Mouse (Mus musculus) heart, adult 11 months (tissue): ENCODE results near the gene Otud6a.
A peak's percentile ranks its signal among the peaks of the same experiment; 100 is the strongest.
"Not testable (repeated sequence)": the region's sequence is repeated elsewhere in the genome, so short reads cannot be mapped to it uniquely, and the experiment has no call there.

ENCODE experiments used
- DNase-seq: peaks from one replicate; pipeline ENCODE4 v3.0.0; 2022

Otud6a gene

DNA sequence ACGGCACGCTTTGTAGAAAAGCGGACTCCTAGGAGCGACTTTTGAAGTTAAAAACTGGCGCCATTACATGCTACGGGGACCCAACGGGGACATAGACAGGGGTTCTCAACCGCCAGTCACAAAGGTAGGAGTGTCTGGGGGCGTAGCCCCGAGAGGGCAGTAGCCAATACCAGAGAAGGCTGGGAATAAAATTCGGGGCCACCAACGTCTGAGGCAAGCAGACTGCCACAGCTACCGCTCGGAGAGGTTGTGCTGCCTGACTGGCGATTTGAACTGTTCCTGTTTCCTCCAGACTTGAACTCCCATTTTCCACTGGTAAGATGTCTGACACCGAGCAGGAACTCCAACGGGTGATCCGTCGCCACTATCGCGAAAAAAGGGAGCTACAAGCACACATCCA, at the start of gene Otud6a:
TSS of gene Otud6a (plus strand) at position 321 of the 400 bp plus-strand sequence.
- no peak for DNase-seq

DNA sequence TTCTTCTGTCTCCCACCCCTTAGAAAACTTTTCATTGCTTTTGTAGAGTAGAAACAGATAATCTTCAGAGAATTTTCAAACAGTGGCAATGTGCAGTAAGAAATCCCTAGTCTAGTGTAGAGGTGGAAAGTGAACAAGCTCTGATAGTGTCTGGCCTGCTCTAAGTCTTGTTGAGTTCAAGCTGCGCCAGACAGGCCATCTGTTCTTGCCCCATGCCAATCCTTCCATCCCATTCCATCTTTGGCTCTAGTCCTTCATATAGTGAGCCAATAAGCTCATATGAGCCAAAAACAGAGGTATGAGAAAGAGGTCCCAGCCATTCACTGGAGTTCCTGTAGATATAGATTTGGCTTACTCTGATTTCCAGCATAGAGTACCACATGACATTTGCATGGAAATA, 38.9 kb upstream of the Otud6a start:
- DNase-seq = no peak

DNA sequence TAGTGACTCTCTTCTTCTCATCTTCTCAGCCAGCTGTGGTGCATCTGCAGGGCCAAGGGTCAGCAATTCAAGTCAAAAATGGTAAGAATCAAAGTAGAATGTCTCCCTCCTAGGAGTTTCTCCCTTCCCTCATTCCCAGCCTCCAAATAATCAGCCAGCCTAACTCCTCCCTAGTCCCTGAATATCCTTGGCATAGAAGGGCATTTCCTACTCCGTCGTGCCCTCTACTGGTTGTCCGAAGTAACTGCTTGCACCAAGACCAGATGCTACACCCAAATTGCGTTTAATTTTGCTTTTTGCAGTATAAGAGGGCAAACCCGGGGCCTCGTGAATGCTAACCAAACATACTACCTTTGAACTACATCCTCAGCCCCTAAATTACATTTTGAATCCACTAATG, 36.5 kb upstream of the Otud6a start:
- no peak for DNase-seq

DNA sequence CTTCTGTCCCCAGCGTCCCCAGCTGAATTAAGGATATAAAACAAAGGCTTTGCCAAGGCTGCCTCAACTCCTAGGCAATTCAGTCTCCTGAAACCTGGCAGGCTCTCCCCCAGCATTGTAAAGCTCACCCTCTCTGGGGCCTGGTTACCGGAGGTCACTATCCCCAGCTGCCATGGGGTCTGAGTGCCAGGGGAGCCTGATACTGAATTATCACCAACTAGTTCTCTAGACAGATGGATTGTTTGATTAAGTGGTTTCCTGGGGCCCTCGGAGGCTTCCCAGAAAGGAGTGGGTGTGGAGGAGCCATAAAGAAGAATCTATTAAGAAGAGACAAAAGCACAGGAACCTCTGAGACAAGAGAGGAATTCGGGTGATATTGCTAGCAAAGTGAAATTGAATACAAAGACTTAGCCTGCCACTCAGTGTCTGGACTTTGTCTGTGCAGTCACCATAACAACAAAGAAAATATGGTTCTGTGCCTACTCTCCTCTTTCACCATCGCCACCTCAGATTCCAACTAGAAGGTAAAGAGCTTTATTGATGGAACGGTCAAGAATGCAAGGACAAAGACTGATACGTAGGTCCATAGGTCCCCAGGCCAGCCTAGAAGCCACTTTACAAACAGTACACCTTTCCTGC, 34.5 kb upstream of the Otud6a start:
- DNase-seq = no peak

DNA sequence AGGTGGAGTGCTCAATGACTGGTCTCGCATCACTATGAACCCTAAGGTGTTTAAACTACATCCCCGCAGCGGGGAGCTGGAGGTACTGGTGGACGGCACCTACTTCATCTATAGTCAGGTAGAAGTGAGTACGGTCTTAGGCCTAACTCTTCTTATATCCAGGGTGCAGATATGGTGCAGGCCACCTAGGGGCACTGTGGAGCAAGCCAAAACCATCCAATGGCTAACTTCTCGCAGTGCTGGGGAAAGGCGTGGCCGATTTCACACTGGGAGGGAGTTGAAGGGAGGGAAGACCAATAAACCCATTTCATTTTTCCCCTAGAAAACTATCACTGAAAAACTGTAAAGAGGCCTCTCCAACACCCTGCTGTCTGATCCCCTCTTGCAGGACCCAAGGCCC, 33.8 kb upstream of the Otud6a start:
- DNase-seq = no peak

DNA sequence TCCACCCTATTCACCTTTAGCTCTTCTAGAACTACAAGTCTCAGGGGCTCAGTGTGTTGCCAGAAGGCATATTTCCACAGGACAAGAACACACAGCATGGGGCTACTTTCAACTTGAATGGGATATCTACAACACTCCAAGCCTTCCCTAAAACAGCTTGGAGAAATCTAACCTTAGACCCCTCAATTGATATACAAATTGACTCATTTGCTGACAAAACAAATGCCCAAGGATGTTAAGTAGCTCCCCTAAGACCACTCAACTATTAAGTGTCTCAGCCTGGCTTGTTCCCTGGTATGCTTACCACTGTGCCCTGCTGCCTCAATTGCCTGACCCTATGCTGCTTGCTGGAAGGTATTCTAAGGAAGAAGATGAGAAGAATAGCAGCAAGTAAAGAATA, 27.9 kb upstream of the Otud6a start:
- no peak for DNase-seq

DNA sequence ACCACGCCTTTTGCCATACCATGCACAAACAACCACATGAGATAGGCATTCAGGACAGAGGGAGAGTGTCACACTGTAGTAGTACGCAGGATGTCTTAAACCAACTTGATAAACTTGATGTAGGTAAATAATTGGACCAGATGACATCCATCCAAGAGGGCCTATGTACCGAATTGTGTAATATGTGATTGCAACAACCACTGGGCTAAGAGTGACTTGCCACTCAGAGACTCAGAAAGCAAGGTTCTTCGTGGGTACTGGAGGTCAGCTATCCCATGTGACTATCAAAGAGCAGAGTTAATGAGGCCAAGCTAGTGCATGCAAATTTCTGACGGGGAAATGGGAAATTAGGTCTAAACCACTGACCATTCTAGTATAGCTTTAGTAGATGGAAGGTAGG, 27.2 kb upstream of the Otud6a start:
- DNase-seq = no peak

DNA sequence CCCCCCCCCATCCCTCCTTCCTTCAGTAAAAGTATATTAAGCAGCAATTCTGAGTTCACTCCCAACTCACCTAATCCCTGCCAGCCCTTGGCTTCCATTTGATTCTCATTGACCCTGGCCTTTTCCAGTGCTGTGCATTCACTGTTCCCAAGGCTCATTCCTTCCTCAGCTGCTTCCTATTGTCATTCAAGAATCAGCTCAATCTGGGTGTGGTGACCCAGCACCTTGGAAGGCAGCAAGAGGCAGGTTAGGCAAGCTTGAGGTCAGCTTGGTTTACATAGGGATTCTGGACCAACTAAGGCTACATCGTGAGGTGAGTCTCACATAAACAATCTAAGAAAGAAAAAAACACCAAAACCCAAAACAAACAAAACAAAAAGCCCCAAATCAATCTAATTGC, 19.6 kb upstream of the Otud6a start:
- DNase-seq = no peak

DNA sequence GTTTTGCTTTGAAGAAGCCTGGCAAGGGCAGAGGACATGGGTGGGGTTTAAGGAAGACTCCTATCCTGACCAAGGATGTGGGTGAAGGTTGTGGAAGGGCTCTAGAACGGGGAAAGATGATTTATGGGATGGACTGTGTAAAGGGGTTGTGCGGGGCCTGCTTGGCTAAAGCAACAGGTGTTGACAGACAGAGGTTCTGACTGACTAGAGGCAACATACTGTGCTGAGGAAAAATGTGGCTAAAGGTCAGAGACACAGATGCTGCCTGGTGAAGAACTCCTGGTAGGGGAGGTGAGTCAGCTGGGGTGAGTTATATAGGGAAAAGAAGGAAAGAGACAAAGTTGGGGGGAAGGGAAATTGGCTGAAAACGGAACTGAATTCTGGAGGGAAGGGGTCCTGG, 3.5 kb downstream of the Otud6a start:
- no peak for DNase-seq

DNA sequence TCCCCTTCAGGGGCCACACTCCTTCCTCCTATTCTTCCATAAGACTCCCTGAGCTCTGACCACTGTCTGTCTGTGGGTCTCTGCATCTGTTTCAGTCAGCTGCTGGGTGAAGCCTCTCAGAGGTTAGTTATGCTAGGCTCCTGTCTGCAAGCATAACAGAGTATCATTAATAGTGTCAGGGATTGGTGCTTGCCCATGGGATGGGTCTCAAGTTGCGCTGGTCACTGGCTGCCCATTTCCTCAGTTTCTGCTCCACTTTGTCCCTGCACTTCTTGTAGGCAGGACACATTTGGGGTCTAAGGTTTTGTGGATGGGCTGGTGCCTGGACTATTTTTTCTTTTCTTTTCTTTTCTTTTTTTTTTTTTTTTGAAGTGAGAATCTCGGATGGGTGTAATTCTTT, 13.8 kb downstream of the Otud6a start, which contains the start of gene Awat2:
TSS of gene Awat2 (minus strand) at position 101 of the 400 bp plus-strand sequence.
- not testable (repeated sequence) for DNase-seq

DNA sequence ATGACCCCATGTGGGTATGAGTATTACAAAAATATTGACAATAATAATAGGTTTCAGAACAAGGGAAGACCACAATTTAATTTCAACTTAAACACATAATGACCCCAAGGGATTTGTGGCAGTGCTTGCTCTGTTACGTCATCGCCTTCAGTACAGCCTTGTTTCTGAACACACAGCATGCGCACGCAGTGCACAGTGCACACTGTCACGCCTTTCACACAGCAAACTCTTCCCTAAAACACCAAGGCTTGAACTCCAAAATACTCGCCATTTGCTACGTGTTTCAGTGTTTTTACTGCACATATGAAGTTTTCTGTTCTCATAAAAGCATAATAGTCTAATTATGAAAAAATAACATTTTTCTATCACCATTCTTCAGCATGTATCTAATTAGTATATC, 14.7 kb downstream of the Otud6a start:
- no peak for DNase-seq

DNA sequence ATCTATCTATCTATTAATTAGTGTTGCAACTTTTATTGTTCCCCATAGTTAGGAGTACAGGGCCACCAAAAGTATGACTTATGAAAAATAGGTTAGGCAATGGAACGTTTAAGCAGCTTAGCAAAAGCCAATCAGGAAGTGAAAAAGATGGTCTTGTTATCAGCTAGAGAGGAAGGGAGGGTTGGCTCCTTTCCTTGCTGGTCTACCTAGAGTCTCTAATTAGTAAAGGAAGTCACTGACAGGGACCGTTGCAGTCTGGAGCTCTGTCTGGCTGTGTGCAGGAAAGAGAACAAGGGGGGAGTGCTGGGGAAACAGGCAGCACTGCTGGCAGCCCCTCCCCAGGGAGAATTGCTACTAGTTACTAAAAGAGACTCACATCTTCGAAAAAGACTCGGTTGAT, 39.2 kb downstream of the Otud6a start:
- DNase-seq = peak; percentile 18

DNA sequence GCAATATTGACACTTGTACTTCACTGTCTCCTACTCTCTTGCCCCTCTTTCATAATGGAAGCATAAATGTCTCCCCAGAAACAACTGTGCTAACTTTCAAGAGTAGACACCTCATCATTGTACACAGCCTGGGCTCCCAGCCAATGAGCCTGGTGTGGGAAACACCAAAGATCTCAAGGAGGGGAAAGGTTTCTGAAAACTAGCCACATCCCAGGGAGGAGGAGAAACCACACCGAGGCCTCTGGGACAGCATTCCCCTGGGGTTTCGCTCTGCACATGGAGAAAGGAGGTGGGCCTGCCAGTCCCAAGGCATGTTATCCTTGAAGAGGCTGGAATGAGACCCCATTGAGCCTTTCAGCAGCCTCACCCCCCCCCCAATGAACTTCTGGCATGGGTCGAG, 41.3 kb downstream of the Otud6a start:
- peak; percentile 74 for DNase-seq

DNA sequence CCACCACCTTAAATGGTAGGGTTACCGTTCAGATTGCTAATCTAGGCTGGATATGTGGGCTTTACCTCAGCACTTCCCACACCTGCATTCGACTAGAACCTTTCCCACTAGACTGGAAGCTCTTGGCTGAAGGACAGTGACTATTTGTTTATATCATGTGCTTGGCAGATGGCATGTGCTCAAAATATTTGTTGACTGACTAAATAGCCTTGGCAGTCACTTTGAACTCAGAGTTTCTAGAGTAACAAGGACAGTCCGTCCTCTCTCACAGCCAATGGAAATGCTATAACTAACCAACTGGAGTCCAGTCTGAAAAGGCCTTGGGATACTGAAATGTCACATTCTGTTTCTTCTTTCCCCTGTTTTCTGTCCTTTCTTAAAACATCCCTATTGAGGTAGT, 42.7 kb downstream of the Otud6a start:
- DNase-seq = peak; percentile 82

DNA sequence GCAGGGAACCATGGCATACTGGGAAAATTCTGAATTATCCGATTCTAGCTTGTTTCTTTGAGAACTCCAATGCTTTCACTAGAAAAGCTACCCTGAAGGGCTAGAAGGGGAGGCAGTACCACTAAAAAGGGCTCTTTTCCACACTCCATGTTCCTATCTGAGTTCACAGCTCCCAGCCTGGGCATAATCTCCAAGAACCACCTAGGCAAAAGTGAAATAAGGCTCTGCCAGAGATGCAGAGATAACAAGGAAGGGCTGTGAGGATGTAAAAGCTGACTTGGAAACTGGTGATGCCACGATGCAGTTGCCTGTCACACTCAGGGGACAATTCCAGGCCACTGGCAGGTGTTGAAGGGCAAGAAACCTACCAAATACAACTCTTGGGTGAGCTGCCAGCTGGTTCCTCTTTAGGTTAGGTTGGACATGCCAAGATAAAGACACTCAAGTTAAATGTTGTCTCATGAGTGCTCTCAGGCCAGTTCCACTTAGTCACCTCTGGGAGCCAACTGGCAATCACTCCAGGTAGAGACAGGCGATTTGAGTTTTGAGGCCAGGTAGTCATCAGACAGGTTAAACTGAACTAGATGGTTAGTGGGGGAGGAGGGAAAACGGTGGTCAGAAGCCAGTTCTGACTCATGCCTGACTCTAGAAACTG, 46.9 kb downstream of the Otud6a start:
- DNase-seq = peak; percentile 86
